Mouse (Mus musculus) myocyte (in vitro differentiated cells): ENCODE measurements around the gene Zfp511.

Source experiments
- POLR2A ChIP-seq: IDR thresholded peaks from one replicate; pipeline ENCODE4 v1.6.1; 2011; ENCODE audit warnings: low read depth, mild to moderate bottlenecking, control low read depth, moderate library complexity; ENCODE audit not compliant: insufficient read length
- TCF12 ChIP-seq: IDR thresholded peaks from one replicate; pipeline ENCODE4 v1.6.1; 2011; ENCODE audit warnings: mild to moderate bottlenecking, control low read depth; ENCODE audit not compliant: poor library complexity, insufficient read depth, severe bottlenecking
- USF1 ChIP-seq: IDR thresholded peaks from one replicate; pipeline ENCODE4 v1.6.1; 2011; ENCODE audit warnings: low read depth, mild to moderate bottlenecking, control low read depth, moderate library complexity

DNA sequence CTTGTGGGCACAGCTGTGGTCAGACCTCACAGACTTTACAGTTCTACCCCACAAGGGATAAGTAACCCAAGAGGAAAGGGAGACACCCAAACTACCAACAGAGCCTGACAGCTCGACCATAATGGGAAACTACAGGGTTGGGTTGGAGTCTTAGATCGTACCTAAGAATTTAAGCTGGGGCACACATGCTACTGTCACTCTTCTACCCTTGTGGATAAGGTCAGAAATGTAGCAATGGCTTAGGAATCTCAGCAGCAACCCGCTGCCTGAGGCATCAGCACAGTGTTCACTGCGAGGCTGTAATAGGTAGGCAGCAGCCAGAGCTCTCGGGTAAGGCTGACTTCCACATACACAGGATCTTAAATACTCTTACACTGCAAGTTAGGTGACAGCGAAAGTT, 42.7 kb upstream of the Zfp511 start:
- no peak for TF ChIP-seq USF1
- TF ChIP-seq POLR2A: no peak
- no peak for TF ChIP-seq TCF12
